Mouse (Mus musculus) T-helper 1 cell (primary cell): Measurements from ENCODE around the gene Fam163a.

Source experiments
- in situ Hi-C: fragments of 300-600 bp; cut with MboI, MseI; formaldehyde crosslinking; loops from one replicate; pipeline ENCODE4 v1.15.1; 2025; ENCODE audit warnings: high pct_unique_total_duplicates

The Fam163a gene

GRCm38 (mm10) chr1:156202661-156203060, 2.2 kb downstream of the Fam163a start:
- in situ Hi-C loops = no loop called here

GRCm38 (mm10) chr1:156201069-156201468, 3.8 kb downstream of the Fam163a start:
- in situ Hi-C loops = no loop called here

GRCm38 (mm10) chr1:156197588-156197987, 7.2 kb downstream of the Fam163a start:
- in situ Hi-C loops = no loop called here

GRCm38 (mm10) chr1:156193292-156193691, 11.5 kb downstream of the Fam163a start:
- in situ Hi-C loops = no loop called here

- in situ Hi-C loops = no loop called here
These were observed 12.0 kb downstream of the Fam163a start for GRCm38 (mm10) chr1:156192853-156193252.

- in situ Hi-C loops = no loop called here
These were observed 18.2 kb downstream of the Fam163a start for GRCm38 (mm10) chr1:156186646-156187045.

- in situ Hi-C loops = no loop called here
These were observed 20.7 kb downstream of the Fam163a start for GRCm38 (mm10) chr1:156184158-156184571.

GRCm38 (mm10) chr1:156183176-156183958, 21.5 kb downstream of the Fam163a start:
- in situ Hi-C loops = no loop called here

- in situ Hi-C loops = loop anchor here (10.0 kb wide), 1 partner anchor 555 kb away; no protein-coding TSS in a partner anchor
These were observed 25.0 kb downstream of the Fam163a start for GRCm38 (mm10) chr1:156179875-156180274.

GRCm38 (mm10) chr1:156168737-156169136, 36.1 kb downstream of the Fam163a start:
- in situ Hi-C loops = no loop called here

GRCm38 (mm10) chr1:156116770-156117169, 88.1 kb downstream of the Fam163a start:
- in situ Hi-C loops = loop anchor here (10.0 kb wide), 1 partner anchor 118 kb away; no protein-coding TSS in a partner anchor

GRCm38 (mm10) chr1:156113884-156114499, 90.8 kb downstream of the Fam163a start:
- in situ Hi-C loops = loop anchor here (5.0 to 10.0 kb wide), 2 partner anchors 58 to 121 kb away; no protein-coding TSS in a partner anchor

GRCm38 (mm10) chr1:156112142-156112541, 92.7 kb downstream of the Fam163a start:
- in situ Hi-C loops = loop anchor here (5.0 to 10.0 kb wide), 2 partner anchors 60 to 123 kb away; no protein-coding TSS in a partner anchor

GRCm38 (mm10) chr1:156111728-156112127, 93.1 kb downstream of the Fam163a start:
- in situ Hi-C loops = loop anchor here (5.0 to 10.0 kb wide), 2 partner anchors 61 to 123 kb away; no protein-coding TSS in a partner anchor

- in situ Hi-C loops = loop anchor here (5.0 to 10.0 kb wide), 2 partner anchors 61 to 124 kb away; no protein-coding TSS in a partner anchor
These were observed 93.7 kb downstream of the Fam163a start for GRCm38 (mm10) chr1:156111090-156111489.

GRCm38 (mm10) chr1:156108400-156108799, 96.4 kb downstream of the Fam163a start:
- in situ Hi-C loops = no loop called here

GRCm38 (mm10) chr1:156107424-156107823, 97.4 kb downstream of the Fam163a start:
- in situ Hi-C loops = no loop called here

- in situ Hi-C loops = no loop called here
These were observed 99.4 kb downstream of the Fam163a start for GRCm38 (mm10) chr1:156105381-156105780.

- in situ Hi-C loops = no loop called here
These were observed 101.1 kb downstream of the Fam163a start for GRCm38 (mm10) chr1:156103763-156104162.

- in situ Hi-C loops = no loop called here
These were observed 113.0 kb downstream of the Fam163a start for GRCm38 (mm10) chr1:156091811-156092210.

- in situ Hi-C loops = no loop called here
These were observed 114.8 kb downstream of the Fam163a start for GRCm38 (mm10) chr1:156090042-156090441.

- in situ Hi-C loops = loop anchor here (5.0 to 10.0 kb wide), 2 partner anchors 148 to 415 kb away; no protein-coding TSS in a partner anchor
These were observed 115.3 kb downstream of the Fam163a start for GRCm38 (mm10) chr1:156089561-156089960.
